Mouse (Mus musculus): ENCODE data around the gene Aif1.

GRCm38 (mm10) chr17:35194844-35195630 is 19.2 kb upstream of the Aif1 start:
- TF ChIP-seq CTCF (IDR thresholded peaks at IDR 0.05; ENCODE audit: low read depth) (no peak), EP300 (IDR thresholded peaks at IDR 0.05; ENCODE audit: low read depth) (no peak)
